Mouse (Mus musculus) stomach, postnatal 0 days (tissue): ENCODE measurements around the gene 6430550D23Rik.

Source experiments
- CTCF ChIP-seq: IDR thresholded peaks from 2 replicates; pipeline ENCODE4 v1.5.1; 2016; ENCODE audit warnings: antibody characterized with exemption, low read depth, mild to moderate bottlenecking, moderate library complexity
- EP300 ChIP-seq: optimal IDR thresholded peaks from 2 replicates; pipeline ENCODE3; 2016; ENCODE audit warnings: antibody characterized with exemption

DNA sequence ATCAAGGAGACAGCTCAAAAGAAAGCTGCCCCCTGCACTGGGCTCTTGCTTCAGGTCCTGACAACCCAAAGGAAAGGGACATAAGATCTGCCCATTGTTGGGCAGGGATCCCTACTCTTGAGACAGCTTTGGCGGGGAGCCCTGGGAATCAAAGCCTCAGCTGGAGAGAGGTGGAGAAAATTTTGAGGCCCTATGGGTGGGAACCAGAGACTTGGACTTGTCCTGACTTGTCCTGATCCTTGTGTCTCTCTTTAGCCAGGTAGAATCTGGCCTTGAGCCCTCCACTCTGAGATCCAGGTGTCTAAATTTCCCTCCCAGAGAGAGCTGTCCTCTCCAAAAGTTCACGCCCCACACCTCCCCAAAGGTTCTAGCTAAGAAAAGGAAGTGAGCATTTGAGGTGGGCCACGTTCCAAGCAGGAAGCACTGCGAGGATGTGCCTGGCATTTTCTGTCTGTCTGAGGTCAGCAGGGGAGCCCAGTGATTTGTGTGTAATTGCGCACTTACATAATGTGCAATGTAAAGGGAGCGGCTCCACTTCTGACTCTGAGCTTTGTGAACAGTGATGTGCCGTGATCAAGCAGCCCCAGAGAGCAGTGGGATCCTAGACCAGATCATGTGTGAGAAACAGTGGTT lies 67.8 kb downstream of the 6430550D23Rik start:
- TF ChIP-seq CTCF (no peak), EP300 (no peak)
